ENCODE assay signal across 19 mouse cellular contexts in genomic region chr4:32824254-32824653, GRCm38 (mm10). TPM values are rescaled to one million over a fixed set of nuclear protein-coding genes. Genes with fewer than 3 reads are reported as not detected.
DNase-seq lines count a peak whose midpoint lies in the region; ATAC-seq and TF ChIP-seq lines count a peak whose summit lies in the region.
"Had no signal": no experiment of that assay in that cellular context is flagged by ENCODE, and none has a peak within 500 bp of the region (broad histone marks: within the 10 kb centered on the region; RNA-seq: fewer than 3 reads in every experiment).

No protein-coding gene starts in this region.

- no peaks in the 10 kb centered on the region for H3K27me3 ChIP-seq in liver, embryonic 12.5 days (replicated peaks)
- H3K27me3 ChIP-seq in hindbrain, postnatal 0 days (ENCODE audit: insufficient read depth, low read length): no peaks in the 10 kb centered on the region
- H3K27me3 ChIP-seq: embryonic facial prominence, embryonic 13.5 days; liver, embryonic 15.5 days; midbrain, embryonic 13.5 days; neural tube, embryonic 15.5 days had no signal

- H3K9ac ChIP-seq in liver, embryonic 12.5 days: no peak overlapping the region
- H3K9ac ChIP-seq in hindbrain, postnatal 0 days (replicated peaks; ENCODE audit: low read length): no peak overlapping the region
- H3K9ac ChIP-seq: embryonic facial prominence, embryonic 13.5 days; liver, embryonic 15.5 days; midbrain, embryonic 13.5 days; neural tube, embryonic 15.5 days had no signal

- peaks cover 49% of the 10 kb centered on the region for H3K4me1 ChIP-seq in liver, embryonic 12.5 days
- H3K4me1 ChIP-seq in hindbrain, postnatal 0 days (ENCODE audit: insufficient read depth, low read length): no peaks in the 10 kb centered on the region; the same call in 1 of the 2 replicates
- H3K4me1 ChIP-seq: embryonic facial prominence, embryonic 13.5 days had no signal

- WGBS in liver, embryonic 12.5 days (ENCODE audit: insufficient replicate concordance): 54% methylated on average over 8 of the region's 8 CpGs
- WGBS in hindbrain, postnatal 0 days: 59% methylated on average over 8 of the region's 8 CpGs

- no peak overlapping the region for H3K4me3 ChIP-seq in liver, embryonic 12.5 days
- no peak overlapping the region for H3K4me3 ChIP-seq in hindbrain, postnatal 0 days (ENCODE audit: low read length)
- H3K4me3 ChIP-seq: embryonic facial prominence, embryonic 13.5 days; limb, embryonic 10.5 days; liver, embryonic 15.5 days; midbrain, embryonic 13.5 days; myocyte; neural tube, embryonic 15.5 days had no signal

- H3K27ac ChIP-seq in liver, embryonic 12.5 days: no peak overlapping the region
- H3K27ac ChIP-seq in hindbrain, postnatal 0 days: no peak overlapping the region
- H3K27ac ChIP-seq: embryonic facial prominence, embryonic 13.5 days; limb, embryonic 10.5 days; liver, embryonic 15.5 days; macrophage; midbrain, embryonic 13.5 days; neural tube, embryonic 15.5 days had no signal

- no peak for TF ChIP-seq CTCF in hindbrain, postnatal 0 days (IDR thresholded peaks at IDR 0.05; ENCODE audit: low read depth)

- no peak for DNase-seq in frontal cortex, postnatal 14 days (ENCODE audit: low spot score in 2 of 2)
- DNase-seq in liver (no peak), ZHBTc4 (ENCODE audit: low read depth, low spot score) (peak; percentile 13)
- DNase-seq in cerebellum, adult 9-11 months: peak; percentile 58
- no peak for DNase-seq in gastrocnemius, postnatal 14 days
- no peak for DNase-seq in hindbrain, postnatal 0 days (ENCODE audit: low spot score)
- DNase-seq: adrenal gland, postnatal 10 days; gastrocnemius, postnatal 25 days; retina, postnatal 1 day; thymus, adult 2 months had no signal

- H3K4me2 ChIP-seq in liver, embryonic 12.5 days: no peak overlapping the region
- H3K4me2 ChIP-seq in hindbrain, postnatal 0 days (ENCODE audit: low read depth, low read length): no peak overlapping the region
- H3K4me2 ChIP-seq: embryonic facial prominence, embryonic 13.5 days; liver, embryonic 15.5 days; midbrain, embryonic 13.5 days; neural tube, embryonic 15.5 days had no signal

- H3K36me3 ChIP-seq in liver, embryonic 12.5 days: no peaks in the 10 kb centered on the region
- no peaks in the 10 kb centered on the region for H3K36me3 ChIP-seq in hindbrain, postnatal 0 days (ENCODE audit: insufficient read depth, low read length)
- H3K36me3 ChIP-seq: embryonic facial prominence, embryonic 13.5 days; limb, embryonic 10.5 days; liver, embryonic 15.5 days had no signal

- H3K9me3 ChIP-seq in liver, embryonic 12.5 days (replicated peaks): no peaks in the 10 kb centered on the region
- H3K9me3 ChIP-seq in hindbrain, postnatal 0 days (ENCODE audit: low read length): no peaks in the 10 kb centered on the region
- H3K9me3 ChIP-seq: embryonic facial prominence, embryonic 13.5 days; limb, embryonic 10.5 days; liver, embryonic 15.5 days; midbrain, embryonic 13.5 days; neural tube, embryonic 15.5 days had no signal

- peak; percentile 81 for ATAC-seq in frontal cortex, adult (ENCODE audit: low TSS enrichment)
- 0 out of 2 replicates have a peak, but pooled peaks have one; percentile 16 for ATAC-seq in liver, embryonic 12.5 days
- ATAC-seq in hindbrain, postnatal 0 days: no peak
- ATAC-seq: midbrain, embryonic 13.5 days had no signal

- intact Hi-C loops in gastrocnemius, postnatal 14 days (cut with DNase I; ENCODE audit: low total_unique reads): no loop called here

RNA-seq across cellular contexts. Expression of gene Lyrm2, which starts 24.2 kb away (rescaled TPM):
- 45.2 and 48.3 TPM in 2 replicates for polyA plus RNA-seq in liver, embryonic 12.5 days (2016; fragmentation: Nextera tagmentation; extraction: Ambion mirVana)
- total RNA-seq in gastrocnemius, postnatal 14 days (2021): 10 to 100 TPM; 28.6 to 38.6 TPM
- total RNA-seq in hindbrain, postnatal 0 days (2014; rRNA removed): 31.9 and 33.1 TPM in 2 replicates
- polyA plus RNA-seq in hindbrain, postnatal 0 days (2015; fragmentation: Nextera tagmentation; extraction: Ambion mirVana): 114 and 118 TPM in 2 replicates

Comparison
In these comparisons a context has a peak if more than half of its experiments do, and no peak if none do; other contexts are left out.
1. DNase-seq: peak in ZHBTc4 (single experiment) and cerebellum, adult 9-11 months (single experiment); none in frontal cortex, postnatal 14 days (0 of 2), liver (single experiment), gastrocnemius, postnatal 14 days (single experiment) and hindbrain, postnatal 0 days (single experiment).